Mouse (Mus musculus): ENCODE results near the gene Pde3a. TPM values are rescaled to one million over a fixed set of nuclear protein-coding genes. Genes with fewer than 3 reads are reported as not detected.

The Pde3a gene
- polyA plus RNA-seq, 1 experiment = 8.9 TPM

GRCm38 (mm10) chr6:141292826-141293459 is 43.9 kb downstream of the Pde3a start:
- TF ChIP-seq CTCF (IDR thresholded peaks at IDR 0.05; ENCODE audit: borderline replicate concordance, insufficient read depth, low read length) (no peak), POLR2A (IDR thresholded peaks at IDR 0.05; ENCODE audit: low read depth, low read length) (no peak)
- H3K4me3 ChIP-seq (ENCODE audit: insufficient read depth, low read length) = no peak overlapping the region
- H3K27ac ChIP-seq (ENCODE audit: insufficient read depth, low read length) = no peak overlapping the region
- no peaks in the 10 kb centered on the region for H3K4me1 ChIP-seq (ENCODE audit: control insufficient read depth, insufficient read depth, low read length)

GRCm38 (mm10) chr6:141293460-141293853 is 44.4 kb downstream of the Pde3a start:
- Histone ChIP-seq H3K27ac (ENCODE audit: insufficient read depth, low read length) (no peak overlapping the region), H3K4me3 (ENCODE audit: insufficient read depth, low read length) (no peak overlapping the region), H3K4me1 (ENCODE audit: control insufficient read depth, insufficient read depth, low read length) (no peaks in the 10 kb centered on the region)
- TF ChIP-seq POLR2A (IDR thresholded peaks at IDR 0.05; ENCODE audit: low read depth, low read length) (no peak), CTCF (IDR thresholded peaks at IDR 0.05; ENCODE audit: borderline replicate concordance, insufficient read depth, low read length) (no peak)

DNA sequence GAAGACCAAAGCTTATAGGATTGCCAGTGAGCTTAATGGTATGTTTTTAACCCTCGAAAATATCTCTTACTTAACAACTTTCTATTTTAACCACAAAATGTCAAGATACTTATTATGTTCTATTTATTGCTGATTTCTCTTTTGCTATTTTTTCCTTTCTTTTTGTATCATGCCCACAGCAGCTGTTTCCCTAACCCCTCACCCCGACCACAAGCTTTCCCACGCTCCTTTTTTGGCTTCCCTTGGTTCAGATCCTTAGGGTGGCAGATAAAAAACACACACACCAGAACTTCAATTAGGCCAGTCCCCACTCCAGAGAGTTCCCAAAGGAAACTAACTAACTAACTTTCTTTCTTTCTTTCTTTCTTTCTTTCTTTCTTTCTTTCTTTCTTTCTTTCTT is 46.2 kb downstream of the Pde3a start:
- Histone ChIP-seq H3K4me1 (ENCODE audit: control insufficient read depth, insufficient read depth, low read length) (no peaks in the 10 kb centered on the region), H3K4me3 (ENCODE audit: insufficient read depth, low read length) (no peak overlapping the region), H3K27ac (ENCODE audit: insufficient read depth, low read length) (no peak overlapping the region)
- TF ChIP-seq POLR2A (IDR thresholded peaks at IDR 0.05; ENCODE audit: low read depth, low read length) (no peak), CTCF (IDR thresholded peaks at IDR 0.05; ENCODE audit: borderline replicate concordance, insufficient read depth, low read length) (no peak)

DNA sequence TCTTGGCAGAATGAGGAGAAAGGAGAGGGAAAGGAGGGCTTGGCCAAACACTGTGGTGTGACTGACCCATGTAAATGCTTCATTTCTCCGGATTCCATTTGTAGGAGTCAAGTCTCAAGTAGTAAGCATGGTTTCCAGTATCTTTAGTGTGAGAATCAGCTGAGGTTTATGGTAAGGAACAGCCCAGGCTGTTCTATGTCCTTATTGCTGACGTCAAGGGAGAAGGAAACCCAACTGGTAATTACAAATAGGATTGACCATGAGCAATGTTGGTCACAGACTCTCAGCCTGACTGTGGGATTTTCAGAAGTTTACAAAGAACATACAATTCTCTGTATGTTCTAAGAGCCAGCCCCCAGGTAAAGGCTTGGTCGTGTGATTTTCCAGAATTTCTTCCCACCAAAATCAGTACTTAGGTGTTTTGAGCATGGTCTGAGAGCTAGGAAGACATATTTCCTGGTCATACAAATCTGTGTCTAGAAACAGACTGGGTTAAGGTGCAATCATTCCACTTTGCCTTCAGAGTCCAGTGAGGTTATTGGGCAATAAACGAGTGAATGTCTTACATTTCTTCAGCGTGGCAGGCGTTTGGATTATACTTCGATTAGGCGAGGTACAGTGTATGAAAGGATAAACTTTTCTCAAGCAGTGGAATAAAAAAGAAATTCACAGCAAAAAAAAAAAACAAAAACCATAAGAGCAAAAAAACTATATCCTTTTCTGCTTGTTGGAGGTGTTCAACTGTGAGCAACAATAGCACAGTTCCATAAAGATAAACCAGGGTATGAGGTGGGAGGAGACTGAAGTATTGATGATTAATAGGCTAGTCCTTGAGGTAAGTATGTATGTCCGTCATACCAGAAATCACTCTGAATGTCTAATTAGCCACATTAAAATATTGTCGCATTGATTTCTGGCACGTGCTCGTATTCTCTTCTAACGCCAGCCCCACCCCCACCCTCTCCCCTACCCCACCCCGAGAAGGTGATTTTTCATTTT is 53.0 kb downstream of the Pde3a start:
- TF ChIP-seq POLR2A (IDR thresholded peaks at IDR 0.05; ENCODE audit: low read depth, low read length) = no peak
- TF ChIP-seq CTCF (IDR thresholded peaks at IDR 0.05; ENCODE audit: borderline replicate concordance, insufficient read depth, low read length) = no peak
- no peaks in the 10 kb centered on the region for H3K4me1 ChIP-seq (ENCODE audit: control insufficient read depth, insufficient read depth, low read length)
- H3K27ac ChIP-seq (ENCODE audit: insufficient read depth, low read length) = no peak overlapping the region
- no peak overlapping the region for H3K4me3 ChIP-seq (ENCODE audit: insufficient read depth, low read length)

GRCm38 (mm10) chr6:141302842-141303241 is 53.8 kb downstream of the Pde3a start:
- Histone ChIP-seq H3K4me1 (ENCODE audit: control insufficient read depth, insufficient read depth, low read length) (no peaks in the 10 kb centered on the region), H3K4me3 (ENCODE audit: insufficient read depth, low read length) (no peak overlapping the region), H3K27ac (ENCODE audit: insufficient read depth, low read length) (no peak overlapping the region)
- TF ChIP-seq CTCF (IDR thresholded peaks at IDR 0.05; ENCODE audit: borderline replicate concordance, insufficient read depth, low read length) (no peak), POLR2A (IDR thresholded peaks at IDR 0.05; ENCODE audit: low read depth, low read length) (no peak)

GRCm38 (mm10) chr6:141307326-141307725 is 58.3 kb downstream of the Pde3a start:
- no peak overlapping the region for H3K27ac ChIP-seq (ENCODE audit: insufficient read depth, low read length)
- no peak for TF ChIP-seq CTCF (IDR thresholded peaks at IDR 0.05; ENCODE audit: borderline replicate concordance, insufficient read depth, low read length)
- no peak for TF ChIP-seq POLR2A (IDR thresholded peaks at IDR 0.05; ENCODE audit: low read depth, low read length)
- H3K4me3 ChIP-seq (ENCODE audit: insufficient read depth, low read length) = no peak overlapping the region
- no peaks in the 10 kb centered on the region for H3K4me1 ChIP-seq (ENCODE audit: control insufficient read depth, insufficient read depth, low read length)

DNA sequence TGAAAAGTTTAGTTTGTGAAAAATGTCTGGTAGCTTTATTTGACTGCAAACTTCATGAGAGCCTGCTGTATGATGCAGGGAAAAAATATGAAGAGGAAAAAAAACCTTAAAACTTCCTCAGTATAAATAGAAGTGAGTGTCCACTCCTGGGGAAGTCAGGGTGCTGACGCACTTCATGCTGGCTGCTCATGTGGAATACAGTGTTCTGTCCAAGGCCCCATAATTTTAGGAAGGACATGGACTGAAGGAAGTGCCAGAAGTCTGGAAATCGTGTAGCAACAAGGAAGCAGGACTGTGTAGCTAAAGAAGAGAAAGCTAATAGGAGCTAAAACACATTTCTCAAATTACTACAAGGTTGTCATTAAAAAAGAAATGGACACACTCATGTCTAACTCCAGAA is 59.4 kb downstream of the Pde3a start:
- Histone ChIP-seq H3K4me3 (ENCODE audit: insufficient read depth, low read length) (no peak overlapping the region), H3K27ac (ENCODE audit: insufficient read depth, low read length) (no peak overlapping the region), H3K4me1 (ENCODE audit: control insufficient read depth, insufficient read depth, low read length) (no peaks in the 10 kb centered on the region)
- TF ChIP-seq POLR2A (IDR thresholded peaks at IDR 0.05; ENCODE audit: low read depth, low read length) = no peak
- TF ChIP-seq CTCF (IDR thresholded peaks at IDR 0.05; ENCODE audit: borderline replicate concordance, insufficient read depth, low read length) = no peak

DNA sequence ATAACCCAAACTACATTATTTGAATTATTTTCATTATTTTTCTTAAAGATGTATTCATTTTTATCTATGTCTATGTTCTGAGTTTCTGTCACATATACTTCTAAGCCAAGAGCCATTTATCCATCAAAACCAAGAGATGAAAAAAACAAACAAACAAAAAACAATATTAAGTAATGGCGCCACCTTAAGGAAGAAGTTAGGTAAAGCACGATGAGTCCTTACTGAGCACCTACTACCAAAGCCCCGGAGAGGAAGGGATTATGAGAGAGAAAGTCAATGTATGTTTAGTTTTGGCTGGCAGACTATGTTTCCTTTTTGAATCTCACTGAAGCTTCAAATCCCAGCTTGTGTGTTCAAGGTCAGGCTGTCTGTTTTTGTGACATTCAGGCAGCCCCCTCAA is 60.8 kb downstream of the Pde3a start:
- Histone ChIP-seq H3K4me1 (ENCODE audit: control insufficient read depth, insufficient read depth, low read length) (no peaks in the 10 kb centered on the region), H3K4me3 (ENCODE audit: insufficient read depth, low read length) (no peak overlapping the region), H3K27ac (ENCODE audit: insufficient read depth, low read length) (no peak overlapping the region)
- no peak for TF ChIP-seq POLR2A (IDR thresholded peaks at IDR 0.05; ENCODE audit: low read depth, low read length)
- no peak for TF ChIP-seq CTCF (IDR thresholded peaks at IDR 0.05; ENCODE audit: borderline replicate concordance, insufficient read depth, low read length)

- TF ChIP-seq POLR2A (IDR thresholded peaks at IDR 0.05; ENCODE audit: low read depth, low read length) (no peak), CTCF (IDR thresholded peaks at IDR 0.05; ENCODE audit: borderline replicate concordance, insufficient read depth, low read length) (no peak)
Measured at GRCm38 (mm10) chr6:141310351-141310750, 61.3 kb downstream of the Pde3a start.

GRCm38 (mm10) chr6:141311615-141312014 is 62.5 kb downstream of the Pde3a start:
- TF ChIP-seq POLR2A (IDR thresholded peaks at IDR 0.05; ENCODE audit: low read depth, low read length) (no peak), CTCF (IDR thresholded peaks at IDR 0.05; ENCODE audit: borderline replicate concordance, insufficient read depth, low read length) (no peak)
- Histone ChIP-seq H3K27ac (ENCODE audit: insufficient read depth, low read length) (no peak overlapping the region), H3K4me1 (ENCODE audit: control insufficient read depth, insufficient read depth, low read length) (no peaks in the 10 kb centered on the region), H3K4me3 (ENCODE audit: insufficient read depth, low read length) (no peak overlapping the region)

More at GRCm38 (mm10) chr6:141310351-141310750, 61.3 kb downstream of the Pde3a start:
- H3K27ac ChIP-seq (ENCODE audit: insufficient read depth, low read length) = no peak overlapping the region
- no peak overlapping the region for H3K4me3 ChIP-seq (ENCODE audit: insufficient read depth, low read length)
- H3K4me1 ChIP-seq (ENCODE audit: control insufficient read depth, insufficient read depth, low read length) = no peaks in the 10 kb centered on the region

Data from embryonic fibroblast, embryonic 13.5 days (primary cell).